Mouse (Mus musculus) G1E (cell line): Measurements from ENCODE around the gene Clk1.

ENCODE experiments used
- CTCF ChIP-seq: IDR thresholded peaks from 2 replicates; pipeline ENCODE4 v1.5.1; 2012; ENCODE audit warnings: low read depth, low read length, inconsistent platforms, mixed read lengths
- GATA2 ChIP-seq: IDR thresholded peaks from 2 replicates; pipeline ENCODE4 v1.6.1; 2012; ENCODE audit warnings: low read depth, low read length, inconsistent platforms, borderline replicate concordance
- POLR2AphosphoS5 ChIP-seq: IDR thresholded peaks from 2 replicates; pipeline ENCODE4 v1.6.1; 2012; ENCODE audit warnings: low read depth, low read length, inconsistent platforms; ENCODE audit not compliant: insufficient replicate concordance
- TAL1 ChIP-seq: conservative IDR thresholded peaks from 2 replicates; pipeline ENCODE4 v1.6.1; 2012; ENCODE audit warnings: low read depth, low read length, inconsistent platforms, mixed read lengths

- TF ChIP-seq CTCF (no peak), TAL1 (no peak), GATA2 (no peak), POLR2AphosphoS5 (no peak)
Measured at GRCm38 (mm10) chr1:58366737-58367471, 57.0 kb downstream of the Clk1 start.
